Mouse (Mus musculus) ovary, postnatal 14 days (tissue): Measurements from ENCODE around the gene Ilkap.

Source experiments
- DNase-seq: peaks from one replicate; pipeline ENCODE4 v3.0.0; 2022; ENCODE audit warnings: low spot score

Ilkap gene

DNA sequence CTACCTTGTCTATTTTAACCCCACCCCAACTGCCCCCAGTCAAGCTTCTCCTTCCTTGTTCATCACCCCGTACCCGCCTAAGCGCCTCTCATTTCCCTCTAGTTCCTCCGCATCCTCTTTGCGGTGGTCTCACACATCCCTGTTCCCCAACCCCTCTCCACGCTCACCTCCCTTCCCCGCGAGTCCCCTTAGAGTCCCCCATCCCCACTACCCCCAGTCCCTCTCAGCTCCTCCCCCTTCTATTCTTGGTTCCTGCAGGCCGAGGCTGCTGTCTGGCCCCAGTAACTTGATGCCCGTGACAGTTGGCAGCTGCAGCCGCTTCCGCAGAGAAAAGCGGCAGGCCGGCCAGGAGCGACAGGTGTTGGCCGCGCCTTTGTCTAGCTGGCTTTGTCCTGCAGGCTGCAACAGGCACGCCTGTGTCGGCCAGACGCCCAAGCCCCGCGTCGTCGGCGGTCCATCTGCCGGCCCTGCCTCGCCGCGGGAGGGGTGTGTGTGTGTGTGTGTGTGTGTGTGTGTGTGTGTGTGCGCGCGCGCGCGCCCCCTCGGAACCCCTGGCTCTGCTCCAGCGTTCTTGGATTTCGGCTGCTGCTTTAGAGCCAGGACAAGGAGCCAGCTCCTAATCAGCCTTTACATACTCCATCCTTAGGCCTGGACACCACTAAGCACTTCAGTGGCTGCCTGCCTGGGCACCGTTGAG lies 15.4 kb upstream of the Ilkap start, which contains the start of gene Hes6:
Gene Hes6, minus strand, starts transcription at position 141 of the 697 bp plus-strand sequence.
- peak; percentile 65 for DNase-seq

DNA sequence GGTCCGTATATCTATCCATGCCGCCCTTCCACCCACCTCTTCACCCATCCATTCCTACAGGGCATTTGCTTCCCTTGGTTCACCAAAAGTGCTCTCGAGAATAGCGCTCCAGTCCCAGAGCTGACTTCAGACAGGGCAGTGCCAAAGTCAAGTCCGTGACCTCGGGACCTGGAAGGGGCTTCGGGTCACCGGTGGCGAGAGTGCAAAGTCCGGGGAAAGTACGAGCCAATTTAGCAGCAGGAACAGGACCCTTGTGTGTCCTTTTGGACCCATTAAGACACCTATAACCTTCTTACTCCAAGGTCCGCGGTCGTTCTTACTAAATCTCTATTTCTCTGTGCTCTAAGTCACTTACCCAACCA lies 14.9 kb upstream of the Ilkap start:
- DNase-seq, result no peak

DNA sequence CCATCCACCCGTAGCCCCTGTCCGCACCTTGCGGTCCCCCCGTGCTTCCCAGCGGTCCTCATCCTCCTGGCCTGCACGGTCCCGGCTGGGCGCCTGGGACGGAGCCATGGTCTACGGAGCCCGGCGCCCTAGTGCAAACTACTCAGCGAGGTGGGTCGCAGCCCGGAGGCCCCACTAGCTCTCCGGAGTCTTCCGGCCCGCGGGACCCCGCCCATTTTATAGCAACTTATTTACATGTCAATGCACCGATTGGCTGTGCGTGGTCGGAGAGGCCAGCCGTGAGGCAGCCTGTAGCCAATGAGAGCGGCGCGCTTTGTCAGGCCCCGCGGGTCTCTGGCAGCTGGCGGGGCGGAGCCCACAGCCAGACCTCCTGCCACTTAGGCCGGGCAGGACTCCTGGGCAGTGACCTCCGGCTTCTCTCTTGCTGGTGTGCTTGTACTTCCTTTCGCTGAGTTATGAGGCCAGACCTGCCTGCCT lies 14.5 kb upstream of the Ilkap start:
- peak; percentile 82 for DNase-seq

GRCm38 (mm10) chr1:91412286-91413029 lies 13.8 kb upstream of the Ilkap start:
- DNase-seq, result peak; percentile 33

GRCm38 (mm10) chr1:91411631-91412285 lies 13.1 kb upstream of the Ilkap start:
- no peak for DNase-seq

DNA sequence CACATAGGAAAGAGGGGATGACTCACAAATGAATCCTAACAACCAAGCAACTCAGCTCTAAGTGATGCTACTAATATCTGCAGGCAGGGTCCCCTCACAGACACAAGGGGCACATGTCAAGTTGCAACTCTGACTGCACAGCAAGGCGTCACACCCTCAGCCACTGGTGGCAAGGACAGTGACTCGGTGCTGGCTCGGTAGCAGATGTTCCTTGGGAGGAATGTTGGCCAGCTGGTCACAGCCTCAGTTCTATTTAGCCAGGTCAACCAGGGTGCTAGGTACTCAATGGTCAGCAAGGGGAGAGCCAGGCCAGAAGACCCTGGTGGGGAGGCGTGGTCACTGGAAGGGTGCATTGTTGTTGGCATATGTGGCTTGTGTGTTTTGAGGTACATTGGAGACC lies 9.2 kb upstream of the Ilkap start:
- no peak for DNase-seq

DNA sequence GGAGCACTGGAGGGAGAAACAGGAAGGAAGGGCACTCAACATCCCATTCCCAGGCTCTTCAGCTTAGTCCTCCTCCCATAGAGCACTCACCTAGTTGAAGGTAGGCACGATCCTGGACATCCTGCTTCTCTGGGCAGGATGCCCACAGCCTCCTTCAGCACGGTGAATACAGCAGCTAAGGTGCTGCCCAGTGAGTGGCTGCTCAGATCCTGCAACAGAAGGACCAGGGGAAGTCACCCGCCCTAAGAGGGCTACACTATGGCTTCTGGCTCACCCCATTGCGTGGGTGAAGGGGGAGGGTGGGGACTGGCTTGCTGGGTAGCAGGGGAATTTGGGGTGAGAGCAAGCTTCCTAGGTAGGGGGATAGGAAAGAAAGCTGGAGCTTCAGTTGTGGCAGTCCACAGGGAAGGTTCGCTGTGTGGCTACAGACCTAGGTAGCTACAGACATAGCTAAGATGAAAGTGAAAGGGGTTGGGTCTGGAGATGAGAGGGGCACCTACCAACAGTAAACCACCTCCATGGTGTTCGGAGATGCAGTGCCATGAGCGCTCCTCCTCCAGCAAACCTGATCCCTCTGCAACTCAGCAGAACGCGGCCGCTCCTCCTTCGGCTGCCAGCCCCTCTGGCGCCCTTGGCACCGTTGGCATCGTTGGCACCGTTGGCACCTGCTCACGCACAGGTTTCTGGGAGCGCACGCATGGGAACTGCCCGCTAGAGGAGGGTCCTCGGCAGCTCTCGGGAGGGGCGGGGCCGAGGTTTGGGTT lies 7.0 kb upstream of the Ilkap start:
- DNase-seq, result no peak

DNA sequence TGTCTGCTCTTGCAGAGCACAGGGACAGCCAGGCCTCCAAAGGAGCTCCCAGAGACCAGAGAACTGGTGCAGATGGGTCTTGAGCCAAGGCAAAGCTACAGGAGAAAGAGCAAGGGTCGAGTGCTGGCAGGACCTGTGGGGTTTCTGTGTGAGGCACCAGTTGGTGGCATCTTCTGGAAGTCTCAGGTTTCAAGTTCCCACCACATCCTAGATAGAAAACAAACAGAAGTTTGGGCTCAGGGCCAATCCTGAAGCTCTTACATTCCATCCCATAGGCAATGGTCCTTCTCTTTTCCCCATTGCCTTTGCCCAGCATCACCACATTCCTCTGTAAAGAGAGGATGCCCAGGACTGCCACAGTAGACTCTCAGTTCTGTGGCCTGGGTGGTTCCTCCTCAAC lies 6.4 kb upstream of the Ilkap start:
- no peak for DNase-seq

- DNase-seq, result peak; percentile 13
Measured at GRCm38 (mm10) chr1:91397927-91398259, 722 bp downstream of the Ilkap start.

GRCm38 (mm10) chr1:91390369-91390768 lies 8.2 kb downstream of the Ilkap start:
- DNase-seq, result no peak

- no peak for DNase-seq
Measured at GRCm38 (mm10) chr1:91381091-91381471, 17.5 kb downstream of the Ilkap start.

GRCm38 (mm10) chr1:91380453-91381090 lies 18.0 kb downstream of the Ilkap start:
- DNase-seq, result peak; percentile 63

- no peak for DNase-seq
Measured at GRCm38 (mm10) chr1:91373414-91373835, 25.2 kb downstream of the Ilkap start.

- no peak for DNase-seq
Measured at GRCm38 (mm10) chr1:91370055-91370454, 28.6 kb downstream of the Ilkap start.

DNA sequence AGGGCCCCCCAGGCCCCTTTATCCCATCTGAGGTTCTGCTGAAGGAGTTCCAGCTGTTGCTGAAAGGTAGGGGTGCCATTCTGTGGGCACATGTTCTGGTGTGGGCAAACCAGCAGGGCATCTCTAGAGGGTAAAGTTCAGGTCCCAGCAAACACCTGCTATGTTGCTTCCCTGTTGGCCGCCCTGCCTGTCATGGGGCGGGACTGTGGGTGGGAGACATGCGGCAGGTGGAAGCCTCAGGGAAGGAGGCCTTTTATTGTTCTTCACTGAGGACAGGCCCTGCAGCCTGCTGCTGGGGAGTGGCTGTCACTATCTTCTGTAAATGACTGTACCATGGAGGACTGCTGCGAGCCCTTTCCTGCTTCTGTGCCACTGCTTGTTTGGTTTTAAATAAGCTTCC lies 29.2 kb downstream of the Ilkap start:
- no peak for DNase-seq

DNA sequence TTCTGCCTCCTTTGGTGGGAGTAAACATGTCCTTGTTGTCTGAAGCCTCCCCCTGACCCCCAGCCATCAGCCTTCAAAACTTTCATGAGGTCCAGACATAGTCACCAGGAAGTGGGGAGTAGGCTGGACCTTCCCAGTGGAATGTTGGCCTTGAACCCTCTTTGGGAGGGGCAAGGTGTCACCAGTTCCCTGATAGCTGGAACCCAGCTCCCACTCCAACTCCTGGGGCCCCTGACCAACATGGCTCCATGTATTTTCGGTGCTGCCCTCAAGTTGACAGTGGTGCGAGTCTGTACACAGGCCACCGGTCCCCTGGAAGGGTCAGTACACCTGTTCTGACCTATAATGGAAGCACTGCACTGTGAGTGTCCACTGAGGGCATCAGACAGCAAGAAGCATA lies 31.3 kb downstream of the Ilkap start:
- no peak for DNase-seq

DNA sequence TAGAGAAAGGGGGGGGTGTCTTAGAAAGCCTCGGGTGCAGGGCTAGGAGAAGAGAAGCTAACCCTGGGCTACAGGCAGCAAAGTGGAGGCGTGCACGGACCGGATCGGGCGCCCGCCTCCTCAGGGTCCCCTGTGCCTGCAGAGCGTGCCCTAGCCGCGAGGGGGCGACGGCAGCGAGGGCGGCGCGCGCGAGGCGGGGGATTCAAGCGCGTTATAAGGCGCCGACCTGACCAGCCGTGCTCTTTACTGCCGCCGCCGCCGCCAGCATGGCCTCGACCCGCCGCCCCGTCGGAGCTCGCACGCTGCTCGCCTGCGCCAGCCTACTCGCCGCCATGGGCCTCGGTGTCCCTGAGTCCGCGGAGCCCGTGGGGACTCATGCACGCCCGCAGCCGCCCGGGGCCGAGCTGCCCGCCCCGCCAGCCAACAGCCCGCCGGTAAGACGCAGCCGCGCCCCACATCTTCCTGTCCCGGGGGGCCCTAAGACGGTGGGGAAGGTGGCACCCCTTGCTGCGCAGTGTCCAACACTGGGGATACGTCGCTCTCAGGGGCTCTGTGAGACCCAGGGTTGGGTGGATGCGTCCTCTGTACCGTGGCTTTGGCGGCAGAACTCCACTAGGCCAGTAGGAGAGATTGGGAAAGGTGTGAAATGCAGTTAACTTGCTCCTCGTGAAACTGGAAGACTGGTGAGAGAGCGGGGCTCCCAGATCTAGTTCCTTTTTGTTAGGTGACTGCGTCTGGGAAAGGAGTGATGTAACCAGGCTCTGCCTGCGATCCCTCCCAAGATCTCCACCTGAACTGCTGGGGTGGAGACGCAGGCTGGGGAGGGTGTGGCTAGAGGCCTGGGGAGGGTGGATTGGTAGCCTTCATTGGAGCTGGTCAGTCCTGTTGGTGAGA lies 32.2 kb downstream of the Ilkap start, which contains the start of gene Erfe:
Gene Erfe, plus strand, starts transcription at position 216 of the 894 bp plus-strand sequence.
- peak; percentile 62 for DNase-seq

- DNase-seq, result no peak
Measured at GRCm38 (mm10) chr1:91365816-91366214, 32.8 kb downstream of the Ilkap start.

- no peak for DNase-seq
Measured at GRCm38 (mm10) chr1:91364822-91365644, 33.6 kb downstream of the Ilkap start.

DNA sequence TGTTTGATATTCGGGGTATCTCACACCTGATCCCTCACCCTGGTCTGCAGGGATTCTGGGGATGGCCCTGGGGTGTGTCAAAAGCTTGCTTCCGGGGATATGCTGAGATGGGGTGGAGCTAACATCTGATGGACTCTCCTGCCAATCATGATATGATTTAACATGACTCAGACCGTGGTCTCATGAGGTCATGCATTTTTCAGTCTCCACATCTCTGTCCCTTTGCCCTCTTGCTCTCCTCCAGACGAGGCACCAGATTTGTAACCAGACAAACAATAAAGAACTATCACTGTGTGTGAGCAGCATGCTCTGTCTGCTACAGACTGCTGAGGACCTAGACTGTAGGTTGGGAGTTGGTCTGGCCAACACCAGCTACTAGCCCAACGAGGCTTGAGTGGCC lies 36.5 kb downstream of the Ilkap start:
- DNase-seq, result no peak
